Mouse (Mus musculus) effector memory CD4-positive, alpha-beta T cell, adult 7 months (primary cell): ENCODE results near the gene Nfe2l1. TPM values are rescaled to one million over a fixed set of nuclear protein-coding genes. Genes with fewer than 3 reads are reported as not detected.

Source experiments
- polyA plus RNA-seq: library from polyadenylated mRNA; unstranded; fragments of 100-300 nt; shearing (Covaris generic); gene quantifications from one replicate; pipeline ENCODE4 v1.2.1, GENCODE M21; 2017

Nfe2l1 gene
- polyA plus RNA-seq: 56.1 TPM

GRCm38 (mm10) chr11:96829813-96830538 is at the start of gene Nfe2l1:
Gene Nfe2l1, minus strand, starts transcription at chr11:96829968.

GRCm38 (mm10) chr11:96849681-96850467 is 20.1 kb upstream of the Nfe2l1 start, which contains the start of gene Copz2:
Gene Copz2, plus strand, starts transcription at chr11:96849870.

GRCm38 (mm10) chr11:96788871-96789795 is 40.6 kb downstream of the Nfe2l1 start, which contains the start of gene Cbx1:
Gene Cbx1, plus strand, starts transcription at chr11:96789127.

GRCm38 (mm10) chr11:96776968-96777962 is 52.5 kb downstream of the Nfe2l1 start, which contains the start of gene Snx11:
Gene Snx11, minus strand, starts transcription at chr11:96777559.

Other genes starting within 250 kb of the Nfe2l1 start
- gene Snx11, start 52.4 kb downstream of the Nfe2l1 start, polyA plus RNA-seq: 18.2 TPM
- gene Cbx1, start 40.8 kb downstream of the Nfe2l1 start, polyA plus RNA-seq: 16.3 TPM
- not detected for gene Copz2, start 19.9 kb upstream of the Nfe2l1 start, polyA plus RNA-seq
- gene Cdk5rap3, start 86.5 kb upstream of the Nfe2l1 start, polyA plus RNA-seq: 76.6 TPM
- gene Prr15l, start 98.1 kb upstream of the Nfe2l1 start, polyA plus RNA-seq: 0.67 TPM
- 36.5 TPM for gene Pnpo, start 114.0 kb upstream of the Nfe2l1 start, polyA plus RNA-seq
- gene Sp2, start 153.0 kb upstream of the Nfe2l1 start, polyA plus RNA-seq: 82.1 TPM
- 1.9 TPM for gene Sp6, start 183.4 kb upstream of the Nfe2l1 start, polyA plus RNA-seq
- 4.8 TPM for gene Scrn2, start 200.0 kb upstream of the Nfe2l1 start, polyA plus RNA-seq
- gene Lrrc46, start 211.4 kb upstream of the Nfe2l1 start, polyA plus RNA-seq: not detected
- 33.7 TPM for gene Mrpl10, start 211.6 kb upstream of the Nfe2l1 start, polyA plus RNA-seq
- gene Osbpl7, start 220.7 kb upstream of the Nfe2l1 start, polyA plus RNA-seq: 21.9 TPM